Mouse (Mus musculus) hindbrain, postnatal 0 days (tissue): Measurements from ENCODE around the gene Slc12a8. TPM values are rescaled to one million over a fixed set of nuclear protein-coding genes. Genes with fewer than 3 reads are reported as not detected.
A peak's percentile ranks its signal among the peaks of the same experiment; 100 is the strongest.

Experiments
- ATAC-seq: fragments of 200-750 bp; cut with Nextera tagmentation; 2 replicates; pipeline ENCODE4 v1.8.0; 2017; ENCODE audit warnings: mild to moderate bottlenecking, moderate TSS enrichment, moderate library complexity
- DNase-seq: peaks from one replicate; pipeline ENCODE4 v3.0.0-alpha.2; 2015; ENCODE audit warnings: low spot score
- H3K27ac ChIP-seq: fragments of 300-500 bp; sonication (generic); 2 replicates; pipeline ENCODE4 v1.5.1; 2014; ENCODE audit warnings: mild to moderate bottlenecking
- H3K27me3 ChIP-seq: fragments of 300-500 bp; sonication (generic); 2 replicates; pipeline ENCODE4 v1.6.1; 2014; ENCODE audit warnings: low read length, mixed read lengths; ENCODE audit not compliant: insufficient read depth
- H3K36me3 ChIP-seq: fragments of 300-500 bp; sonication (generic); 2 replicates; pipeline ENCODE4 v1.6.1; 2014; ENCODE audit warnings: low read length, mixed read lengths; ENCODE audit not compliant: insufficient read depth
- H3K4me1 ChIP-seq: fragments of 300-500 bp; sonication (generic); 2 replicates; pipeline ENCODE4 v1.6.1; 2014; ENCODE audit warnings: antibody characterized with exemption, low read length, mixed read lengths; ENCODE audit not compliant: insufficient read depth
- H3K4me2 ChIP-seq: fragments of 300-500 bp; sonication (generic); 2 replicates; pipeline ENCODE4 v1.6.1; 2014; ENCODE audit warnings: low read depth, mild to moderate bottlenecking, low read length, moderate library complexity, mixed read lengths
- H3K4me3 ChIP-seq: fragments of 300-500 bp; sonication (generic); 2 replicates; pipeline ENCODE4 v1.5.1; 2014; ENCODE audit warnings: low read length
- H3K9ac ChIP-seq: fragments of 300-500 bp; sonication (generic); replicated peaks from 2 replicates; pipeline ENCODE4 v1.6.1; 2014; ENCODE audit warnings: mild to moderate bottlenecking, low read length, moderate library complexity, mixed read lengths
- H3K9me3 ChIP-seq: fragments of 300-500 bp; sonication (generic); 2 replicates; pipeline ENCODE4 v1.6.1; 2016; ENCODE audit warnings: low read length, mixed read lengths
- CTCF ChIP-seq: IDR thresholded peaks from 2 replicates; pipeline ENCODE4 v1.5.1; 2016; ENCODE audit warnings: antibody characterized with exemption, control low read depth, low read depth
- WGBS: fragments of 180-500 bp; shearing (Covaris S2); extraction: QIAGEN DNeasy Blood & Tissue Kit; methylation state at CpG from one replicate; pipeline ENCODE4 v1.1.7; 2014; 5-methylcytosine and 5-hydroxymethylcytosine counted together
- polyA plus RNA-seq: library from polyadenylated mRNA; unstranded; fragments of >200 nt; fragmentation: Nextera tagmentation; extraction: Ambion mirVana; gene quantifications from 2 replicates; pipeline ENCODE4 v1.2.1, GENCODE M21; 2015
- total RNA-seq: library from RNA; depleted of rRNA; stranded (reverse); fragments of >200 nt; gene quantifications from 2 replicates; pipeline ENCODE4 v1.2.3, GENCODE M21; 2014

Gene Slc12a8
- total and polyA plus RNA-seq, 2 experiments from 2014 or later, result 1.2 to 1.6 TPM

- H3K4me3 ChIP-seq, result no peak overlapping the region
- H3K27ac ChIP-seq, result 0 out of 2 replicates have a peak overlapping the region, but pooled peaks have one; percentile 37
- WGBS, result 67% methylated on average over 12 of the region's 12 CpGs
- DNase-seq (no peak), ATAC-seq (no peak)
- H3K9me3 ChIP-seq, result no peaks in the 10 kb centered on the region
- H3K9ac ChIP-seq, result no peak overlapping the region
- H3K36me3 ChIP-seq, result no peaks in the 10 kb centered on the region
- TF ChIP-seq CTCF, result no peak
- H3K4me1 ChIP-seq, result peaks cover 10% of the 10 kb centered on the region
- H3K4me2 ChIP-seq, result no peak overlapping the region
- no peaks in the 10 kb centered on the region for H3K27me3 ChIP-seq
Measured at GRCm38 (mm10) chr16:33698277-33698790, 181.2 kb downstream of the Slc12a8 start.

GRCm38 (mm10) chr16:33700584-33700983 lies 183.5 kb downstream of the Slc12a8 start:
- H3K4me3 ChIP-seq, result no peak overlapping the region
- ATAC-seq (peak; percentile 48; the same call in 1 of the 2 replicates), DNase-seq (no peak)
- 42% methylated on average over 5 of the region's 5 CpGs for WGBS
- H3K36me3 ChIP-seq, result no peaks in the 10 kb centered on the region
- peaks cover 10% of the 10 kb centered on the region for H3K4me1 ChIP-seq
- no peak overlapping the region; the same call in 1 of the 2 replicates for H3K9ac ChIP-seq
- H3K27me3 ChIP-seq, result no peaks in the 10 kb centered on the region
- no peak overlapping the region for H3K27ac ChIP-seq
- no peak for TF ChIP-seq CTCF
- H3K9me3 ChIP-seq, result no peaks in the 10 kb centered on the region
- H3K4me2 ChIP-seq, result no peak overlapping the region

GRCm38 (mm10) chr16:33701872-33702271 lies 184.7 kb downstream of the Slc12a8 start:
- Histone ChIP-seq H3K27ac (no peak overlapping the region), H3K9me3 (no peaks in the 10 kb centered on the region), H3K4me1 (peaks cover 7% of the 10 kb centered on the region), H3K9ac (no peak overlapping the region), H3K4me2 (no peak overlapping the region), H3K27me3 (no peaks in the 10 kb centered on the region), H3K4me3 (no peak overlapping the region), H3K36me3 (no peaks in the 10 kb centered on the region)
- DNase-seq, result no peak
- ATAC-seq, result no peak
- TF ChIP-seq CTCF, result no peak
- 87% methylated on average over 4 of the region's 4 CpGs for WGBS

- no peak for TF ChIP-seq CTCF
- Histone ChIP-seq H3K27ac (0 out of 2 replicates have a peak overlapping the region, but pooled peaks have one; percentile 6), H3K9ac (no peak overlapping the region), H3K4me2 (no peak overlapping the region), H3K4me1 (no peaks in the 10 kb centered on the region), H3K4me3 (no peak overlapping the region), H3K27me3 (no peaks in the 10 kb centered on the region), H3K36me3 (no peaks in the 10 kb centered on the region), H3K9me3 (no peaks in the 10 kb centered on the region)
- WGBS, result 73% methylated on average over 9 of the region's 9 CpGs
- DNase-seq, result no peak
- no peak for ATAC-seq
Measured at GRCm38 (mm10) chr16:33704289-33704688, 187.2 kb downstream of the Slc12a8 start.

- Histone ChIP-seq H3K36me3 (no peaks in the 10 kb centered on the region), H3K4me1 (no peaks in the 10 kb centered on the region), H3K27me3 (no peaks in the 10 kb centered on the region), H3K9me3 (no peaks in the 10 kb centered on the region), H3K27ac (no peak overlapping the region), H3K4me3 (no peak overlapping the region), H3K9ac (no peak overlapping the region), H3K4me2 (no peak overlapping the region)
- DNase-seq, result no peak
- ATAC-seq, result no peak
- TF ChIP-seq CTCF, result no peak
- 38% methylated on average over 6 of the region's 6 CpGs for WGBS
Measured at GRCm38 (mm10) chr16:33705258-33705657, 188.1 kb downstream of the Slc12a8 start.

GRCm38 (mm10) chr16:33706111-33706890 lies 189.2 kb downstream of the Slc12a8 start:
- TF ChIP-seq CTCF, result no peak
- no peaks in the 10 kb centered on the region for H3K36me3 ChIP-seq

GRCm38 (mm10) chr16:33708031-33708430 lies 190.9 kb downstream of the Slc12a8 start:
- no peak overlapping the region for H3K4me3 ChIP-seq
- DNase-seq, result no peak
- no peak for TF ChIP-seq CTCF
- no peak overlapping the region for H3K27ac ChIP-seq
- no peak overlapping the region for H3K9ac ChIP-seq
- ATAC-seq, result no peak
- no peaks in the 10 kb centered on the region for H3K9me3 ChIP-seq
- WGBS, result 93% methylated on average over 10 of the region's 10 CpGs
- H3K27me3 ChIP-seq, result no peaks in the 10 kb centered on the region
- no peaks in the 10 kb centered on the region for H3K36me3 ChIP-seq
- no peaks in the 10 kb centered on the region for H3K4me1 ChIP-seq
- H3K4me2 ChIP-seq, result no peak overlapping the region

More at GRCm38 (mm10) chr16:33706111-33706890, 189.2 kb downstream of the Slc12a8 start:
- ATAC-seq (no peak), DNase-seq (no peak)
- Histone ChIP-seq H3K27ac (no peak overlapping the region), H3K4me1 (no peaks in the 10 kb centered on the region), H3K4me2 (no peak overlapping the region), H3K9me3 (no peaks in the 10 kb centered on the region), H3K4me3 (no peak overlapping the region), H3K9ac (no peak overlapping the region), H3K27me3 (no peaks in the 10 kb centered on the region)
- 90% methylated on average over 14 of the region's 14 CpGs for WGBS
